Mouse (Mus musculus): ENCODE results near the gene AW549877.

AW549877 gene

GRCm38 (mm10) chr15:3995448-3996266 is at the start of gene AW549877:
TSS of gene AW549877 (minus strand) at chr15:3995744.
- in situ Hi-C loops (cut with MboI; ENCODE audit: low pct_unique_long_range_greater_than_20kb in 1 of 2, low sequenced_read_pairs in 2 of 2, unreplicated experiment in 1 of 2): loop anchor here in 1 of 2 experiments (25.0 kb wide), 1 partner anchor 1117 kb away; the partner anchor contains the start of genes Card6 and Rpl37

GRCm38 (mm10) chr15:4043032-4043471 is 47.5 kb upstream of the AW549877 start:
- in situ Hi-C loops (cut with MboI; ENCODE audit: low pct_unique_long_range_greater_than_20kb in 1 of 2, low sequenced_read_pairs in 2 of 2, unreplicated experiment in 1 of 2): no loop called here

GRCm38 (mm10) chr15:4042423-4042822 is 46.9 kb upstream of the AW549877 start:
- in situ Hi-C loops (cut with MboI; ENCODE audit: low pct_unique_long_range_greater_than_20kb in 1 of 2, low sequenced_read_pairs in 2 of 2, unreplicated experiment in 1 of 2): no loop called here

GRCm38 (mm10) chr15:4033168-4034004 is 37.8 kb upstream of the AW549877 start:
- in situ Hi-C loops (cut with MboI; ENCODE audit: low pct_unique_long_range_greater_than_20kb in 1 of 2, low sequenced_read_pairs in 2 of 2, unreplicated experiment in 1 of 2): no loop called here

- in situ Hi-C loops (cut with MboI; ENCODE audit: low pct_unique_long_range_greater_than_20kb in 1 of 2, low sequenced_read_pairs in 2 of 2, unreplicated experiment in 1 of 2): no loop called here
Measured at GRCm38 (mm10) chr15:4028960-4029359, 33.4 kb upstream of the AW549877 start.

GRCm38 (mm10) chr15:4028411-4028700 is 32.8 kb upstream of the AW549877 start:
- in situ Hi-C loops (cut with MboI; ENCODE audit: low pct_unique_long_range_greater_than_20kb in 1 of 2, low sequenced_read_pairs in 2 of 2, unreplicated experiment in 1 of 2): no loop called here

GRCm38 (mm10) chr15:4027671-4028410 is 32.3 kb upstream of the AW549877 start:
- in situ Hi-C loops (cut with MboI; ENCODE audit: low pct_unique_long_range_greater_than_20kb in 1 of 2, low sequenced_read_pairs in 2 of 2, unreplicated experiment in 1 of 2): no loop called here

- in situ Hi-C loops (cut with MboI; ENCODE audit: low pct_unique_long_range_greater_than_20kb in 1 of 2, low sequenced_read_pairs in 2 of 2, unreplicated experiment in 1 of 2): no loop called here
Measured at GRCm38 (mm10) chr15:4026831-4027584, 31.5 kb upstream of the AW549877 start.

GRCm38 (mm10) chr15:4026231-4026773 is 30.8 kb upstream of the AW549877 start, which contains the start of gene Oxct1:
TSS of gene Oxct1 (plus strand) at chr15:4026383.
- in situ Hi-C loops (cut with MboI; ENCODE audit: low pct_unique_long_range_greater_than_20kb in 1 of 2, low sequenced_read_pairs in 2 of 2, unreplicated experiment in 1 of 2): no loop called here

- in situ Hi-C loops (cut with MboI; ENCODE audit: low pct_unique_long_range_greater_than_20kb in 1 of 2, low sequenced_read_pairs in 2 of 2, unreplicated experiment in 1 of 2): no loop called here
Measured at GRCm38 (mm10) chr15:4025508-4025904, 30.0 kb upstream of the AW549877 start.

- in situ Hi-C loops (cut with MboI; ENCODE audit: low pct_unique_long_range_greater_than_20kb in 1 of 2, low sequenced_read_pairs in 2 of 2, unreplicated experiment in 1 of 2): no loop called here
Measured at GRCm38 (mm10) chr15:4024726-4025507, 29.4 kb upstream of the AW549877 start.

- in situ Hi-C loops (cut with MboI; ENCODE audit: low pct_unique_long_range_greater_than_20kb in 1 of 2, low sequenced_read_pairs in 2 of 2, unreplicated experiment in 1 of 2): no loop called here
Measured at GRCm38 (mm10) chr15:4023747-4024146, 28.2 kb upstream of the AW549877 start.

GRCm38 (mm10) chr15:4020711-4021110 is 25.2 kb upstream of the AW549877 start:
- in situ Hi-C loops (cut with MboI; ENCODE audit: low pct_unique_long_range_greater_than_20kb in 1 of 2, low sequenced_read_pairs in 2 of 2, unreplicated experiment in 1 of 2): no loop called here

GRCm38 (mm10) chr15:4013873-4014272 is 18.3 kb upstream of the AW549877 start:
- in situ Hi-C loops (cut with MboI; ENCODE audit: low pct_unique_long_range_greater_than_20kb in 1 of 2, low sequenced_read_pairs in 2 of 2, unreplicated experiment in 1 of 2): no loop called here

- in situ Hi-C loops (cut with MboI; ENCODE audit: low pct_unique_long_range_greater_than_20kb in 1 of 2, low sequenced_read_pairs in 2 of 2, unreplicated experiment in 1 of 2): no loop called here
Measured at GRCm38 (mm10) chr15:4000536-4000935, 5.0 kb upstream of the AW549877 start.

- in situ Hi-C loops (cut with MboI; ENCODE audit: low pct_unique_long_range_greater_than_20kb in 1 of 2, low sequenced_read_pairs in 2 of 2, unreplicated experiment in 1 of 2): loop anchor here in 1 of 2 experiments (25.0 kb wide), 1 partner anchor 1113 kb away; the partner anchor contains the start of genes Card6 and Rpl37
Measured at GRCm38 (mm10) chr15:3999144-3999543, 3.6 kb upstream of the AW549877 start.

Data from mouse embryonic stem cell (cell line).